Mouse (Mus musculus) intestine, embryonic 14.5 days (tissue): ENCODE results near the gene Mtmr11. TPM values are rescaled to one million over a fixed set of nuclear protein-coding genes. Genes with fewer than 3 reads are reported as not detected.
A peak's percentile ranks its signal among the peaks of the same experiment; 100 is the strongest.
"Not testable (repeated sequence)": the region's sequence is repeated elsewhere in the genome, so short reads cannot be mapped to it uniquely, and the experiment has no call there.

Experiments used
- ATAC-seq: fragments of 200-750 bp; cut with Nextera tagmentation; replicated peaks from 2 replicates; pipeline ENCODE4 v1.8.0; 2017; ENCODE audit warnings: low read depth, moderate number of reproducible peaks, moderate TSS enrichment, moderate library complexity; ENCODE audit not compliant: low FRiP score, low TSS enrichment
- DNase-seq: peaks from one replicate; pipeline ENCODE4 v3.0.0-alpha.2; 2018; ENCODE audit warnings: low spot score
- H3K27ac ChIP-seq: fragments of 300-500 bp; sonication (generic); 2 replicates; pipeline ENCODE4 v1.5.1; 2014; ENCODE audit warnings: low read depth, mild to moderate bottlenecking, control low read depth
- H3K27me3 ChIP-seq: fragments of 300-500 bp; sonication (generic); replicated peaks from 2 replicates; pipeline ENCODE4 v1.6.1; 2014; ENCODE audit warnings: low read length, control low read depth; ENCODE audit not compliant: control insufficient read depth, insufficient read depth
- H3K36me3 ChIP-seq: fragments of 300-500 bp; sonication (generic); 2 replicates; pipeline ENCODE4 v1.6.1; 2014; ENCODE audit warnings: low read length, control low read depth; ENCODE audit not compliant: control insufficient read depth, insufficient read depth
- H3K4me1 ChIP-seq: fragments of 300-500 bp; sonication (generic); replicated peaks from 2 replicates; pipeline ENCODE4 v1.6.1; 2014; ENCODE audit warnings: low read length, control low read depth, mixed read lengths; ENCODE audit not compliant: control insufficient read depth, insufficient read depth
- H3K4me2 ChIP-seq: fragments of 300-500 bp; sonication (generic); 2 replicates; pipeline ENCODE4 v1.6.1; 2014; ENCODE audit warnings: low read length
- H3K4me3 ChIP-seq: fragments of 300-500 bp; sonication (generic); 2 replicates; pipeline ENCODE4 v1.5.1; 2014; ENCODE audit warnings: low read depth, low read length, control low read depth, mixed read lengths
- H3K9ac ChIP-seq: fragments of 300-500 bp; sonication (generic); 2 replicates; pipeline ENCODE4 v1.6.1; 2014; ENCODE audit warnings: mild to moderate bottlenecking, low read length
- H3K9me3 ChIP-seq: fragments of 300-500 bp; sonication (generic); 2 replicates; pipeline ENCODE4 v1.6.1; 2016; ENCODE audit warnings: low read length, control low read depth; ENCODE audit not compliant: control insufficient read depth
- WGBS: fragments of 180-500 bp; shearing (Covaris S2); extraction: QIAGEN DNeasy Blood & Tissue Kit; methylation state at CpG from one replicate; pipeline ENCODE4 v1.1.7; 2014; 5-methylcytosine and 5-hydroxymethylcytosine counted together
- polyA plus RNA-seq: library from polyadenylated mRNA; unstranded; fragments of >200 nt; fragmentation: Nextera tagmentation; extraction: Ambion mirVana; gene quantifications from 2 replicates; pipeline ENCODE4 v1.2.1, GENCODE M21; 2014

The Mtmr11 gene
- polyA plus RNA-seq, 1 experiment from 2014 or later: 28.8 TPM

DNA sequence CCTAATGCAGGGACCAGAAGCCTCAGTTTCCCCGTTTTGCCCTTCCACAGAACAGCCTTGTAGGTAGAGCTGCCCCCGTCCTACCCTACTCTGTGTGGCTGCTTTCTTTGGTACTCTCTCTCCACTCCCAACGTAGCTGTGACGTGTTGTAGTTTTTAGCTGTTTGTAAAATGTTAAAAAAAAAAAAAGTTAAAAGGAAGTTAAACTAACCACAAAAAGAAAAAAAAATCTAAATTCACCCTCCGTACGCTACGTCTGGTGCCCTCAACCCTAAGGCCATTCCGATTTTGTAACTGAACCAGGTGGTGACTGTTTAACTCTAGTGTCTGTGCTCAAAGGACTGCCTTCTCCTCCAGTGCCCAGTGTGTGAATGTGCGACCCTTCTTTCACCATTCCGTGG is 33.2 kb downstream of the Mtmr11 start:
- Histone ChIP-seq H3K9ac (no peak overlapping the region), H3K4me3 (no peak overlapping the region), H3K4me1 (peaks cover 12% of the 10 kb centered on the region), H3K27me3 (no peaks in the 10 kb centered on the region), H3K36me3 (no peaks in the 10 kb centered on the region), H3K9me3 (no peaks in the 10 kb centered on the region), H3K4me2 (no peak overlapping the region), H3K27ac (no peak overlapping the region)
- no peak for ATAC-seq
- whole genome bisulfite sequencing: 90% methylated on average over 10 of the region's 10 CpGs
- no peak for DNase-seq

DNA sequence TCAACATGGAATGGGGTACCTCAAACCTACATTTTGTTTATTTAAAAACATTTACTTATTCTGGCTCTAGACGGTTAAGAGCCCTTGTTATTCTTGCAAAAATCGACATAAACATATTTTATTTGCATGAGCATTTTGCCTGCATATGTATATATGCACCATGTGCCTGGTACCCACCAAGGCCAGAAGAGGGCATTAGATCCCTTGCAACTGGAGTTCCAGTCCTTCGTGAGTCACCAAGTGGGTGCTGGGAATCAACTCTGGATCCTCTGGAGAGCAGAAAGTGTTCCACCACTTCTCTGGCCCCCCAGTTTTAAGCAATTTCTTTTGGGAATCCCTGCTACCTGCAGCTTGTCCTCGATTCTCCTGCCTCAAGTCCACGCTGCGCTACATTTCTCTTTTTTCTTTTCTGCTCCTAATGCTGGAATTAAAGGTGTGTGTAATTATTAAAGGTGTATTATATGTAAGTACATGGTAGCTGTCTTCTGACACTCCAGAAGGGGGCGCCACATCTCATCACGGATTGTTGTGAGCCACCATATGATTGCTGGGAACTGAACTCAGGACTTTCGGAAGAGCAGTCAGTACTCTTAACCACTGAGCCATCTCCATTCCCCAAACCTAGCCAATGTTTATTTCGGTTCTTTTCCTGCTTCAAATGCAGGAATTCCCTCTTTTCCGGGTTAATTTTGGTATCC is 34.0 kb downstream of the Mtmr11 start:
- Histone ChIP-seq H3K4me1 (peaks cover 12% of the 10 kb centered on the region), H3K27ac (no peak overlapping the region), H3K27me3 (no peaks in the 10 kb centered on the region), H3K9ac (no peak overlapping the region), H3K36me3 (no peaks in the 10 kb centered on the region), H3K9me3 (no peaks in the 10 kb centered on the region), H3K4me3 (0 out of 2 replicates have a peak overlapping the region, but pooled peaks have one; percentile 68), H3K4me2 (no peak overlapping the region)
- no peak for DNase-seq
- no peak for ATAC-seq
- 87% methylated on average over 11 of the region's 11 CpGs for WGBS

DNA sequence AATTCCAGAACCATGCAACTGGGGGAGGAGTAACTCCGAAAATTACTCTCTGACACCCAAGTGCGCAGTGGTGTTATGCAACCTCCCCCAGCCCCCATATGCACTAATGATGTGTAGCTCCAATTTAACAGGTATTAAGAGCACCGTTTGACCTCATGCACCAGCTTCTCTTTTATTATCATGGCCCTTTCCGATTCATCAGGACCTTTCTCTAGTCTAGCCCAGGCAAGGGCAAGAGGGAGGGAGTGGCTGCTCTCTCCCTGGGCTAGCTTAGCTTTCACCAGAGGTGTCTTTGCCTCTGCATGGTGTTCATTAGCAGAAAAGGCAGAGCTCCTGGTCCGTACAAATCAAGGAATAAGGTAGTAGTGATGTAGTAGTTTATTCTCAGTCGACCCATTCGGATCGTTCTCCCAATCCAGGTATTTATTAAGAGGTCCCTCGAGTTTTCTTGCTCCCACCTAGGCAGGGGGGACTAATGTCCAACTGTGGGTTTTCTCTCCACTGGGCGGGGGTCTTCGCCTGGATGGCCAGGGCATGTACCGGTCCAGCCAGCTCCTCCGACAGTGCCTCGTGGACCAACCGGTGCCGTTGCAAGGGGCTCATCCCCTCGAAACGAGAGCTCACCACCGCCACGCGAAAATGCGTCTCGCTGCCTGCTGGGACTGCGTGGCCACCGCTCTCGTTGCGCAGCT is 34.8 kb downstream of the Mtmr11 start:
- WGBS: 17% methylated on average over 27 of the region's 27 CpGs
- H3K27ac ChIP-seq: peak overlapping the region; percentile 97
- H3K4me1 ChIP-seq: peaks cover 12% of the 10 kb centered on the region
- H3K4me3 ChIP-seq: peak overlapping the region; percentile 68
- H3K27me3 ChIP-seq: no peaks in the 10 kb centered on the region
- no peaks in the 10 kb centered on the region for H3K9me3 ChIP-seq
- H3K9ac ChIP-seq: peak overlapping the region; percentile 93
- ATAC-seq: no peak; the same call in 1 of the 2 replicates
- H3K4me2 ChIP-seq: peak overlapping the region; percentile 88
- H3K36me3 ChIP-seq: no peaks in the 10 kb centered on the region
- DNase-seq: no peak

DNA sequence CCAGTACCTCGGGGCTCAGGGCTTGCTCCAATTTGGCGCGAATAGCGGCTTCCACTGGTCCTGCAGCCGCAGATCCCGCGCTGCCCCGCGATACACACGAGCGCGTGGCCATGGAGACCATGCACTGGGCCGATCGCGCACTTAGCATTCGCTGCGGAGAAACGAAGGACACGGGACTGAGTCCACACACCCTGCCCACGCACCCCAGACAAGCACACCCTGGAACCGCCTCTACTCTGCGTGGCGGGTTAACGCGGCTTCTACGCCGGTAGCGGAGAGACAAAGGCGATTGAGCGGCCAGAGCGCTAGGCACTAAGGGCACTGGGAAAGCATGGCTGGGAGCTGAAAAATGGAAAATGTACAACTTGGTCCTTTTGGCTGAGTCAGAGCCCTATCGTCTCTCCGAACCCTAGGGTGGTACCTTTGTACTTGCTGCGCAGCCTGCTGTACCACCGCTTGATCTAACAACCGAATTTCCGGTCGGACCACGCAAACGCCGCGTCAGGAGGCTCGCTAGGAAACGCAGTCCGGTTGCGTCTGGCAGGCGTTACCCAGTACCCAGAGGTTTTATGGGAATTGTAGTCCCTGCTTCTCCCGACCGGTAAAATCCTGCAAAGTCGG is 35.4 kb downstream of the Mtmr11 start:
- Histone ChIP-seq H3K9me3 (no peaks in the 10 kb centered on the region), H3K36me3 (no peaks in the 10 kb centered on the region), H3K4me1 (peaks cover 12% of the 10 kb centered on the region), H3K9ac (peak overlapping the region; percentile 93), H3K4me2 (peak overlapping the region; percentile 88), H3K4me3 (peak overlapping the region; percentile 68), H3K27ac (peak overlapping the region; percentile 97), H3K27me3 (no peaks in the 10 kb centered on the region)
- under 1% methylated on average over 50 of the region's 50 CpGs for WGBS
- DNase-seq (peak; percentile 89), ATAC-seq (peak; percentile 91)

DNA sequence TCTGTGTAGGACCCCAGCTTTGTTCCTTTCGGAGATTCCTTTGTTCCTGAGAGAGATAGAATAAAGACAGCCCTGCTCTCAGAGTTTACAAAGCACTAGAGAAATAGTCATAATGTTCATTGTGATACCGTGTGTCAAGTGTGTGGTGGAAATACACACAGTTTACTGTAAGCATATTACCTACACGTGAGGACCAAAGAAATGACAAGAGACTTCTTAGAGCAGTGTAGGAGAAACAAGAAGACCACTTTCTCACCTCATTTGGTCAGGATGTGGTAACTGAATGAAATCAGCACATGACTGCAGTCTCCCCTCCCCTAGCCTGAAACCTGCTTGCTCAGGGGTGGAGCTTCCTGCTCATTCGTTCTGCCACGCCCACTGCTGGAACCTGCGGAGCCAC is 36.4 kb downstream of the Mtmr11 start:
- Histone ChIP-seq H3K4me3 (peak overlapping the region; percentile 68), H3K36me3 (no peaks in the 10 kb centered on the region), H3K9me3 (no peaks in the 10 kb centered on the region), H3K4me2 (peak overlapping the region; percentile 88), H3K4me1 (peaks cover 12% of the 10 kb centered on the region), H3K9ac (peak overlapping the region; percentile 41), H3K27me3 (no peaks in the 10 kb centered on the region), H3K27ac (peak overlapping the region; percentile 54)
- ATAC-seq: peak; percentile 34
- DNase-seq: no peak
- 5% methylated on average over 6 of the region's 6 CpGs for WGBS

DNA sequence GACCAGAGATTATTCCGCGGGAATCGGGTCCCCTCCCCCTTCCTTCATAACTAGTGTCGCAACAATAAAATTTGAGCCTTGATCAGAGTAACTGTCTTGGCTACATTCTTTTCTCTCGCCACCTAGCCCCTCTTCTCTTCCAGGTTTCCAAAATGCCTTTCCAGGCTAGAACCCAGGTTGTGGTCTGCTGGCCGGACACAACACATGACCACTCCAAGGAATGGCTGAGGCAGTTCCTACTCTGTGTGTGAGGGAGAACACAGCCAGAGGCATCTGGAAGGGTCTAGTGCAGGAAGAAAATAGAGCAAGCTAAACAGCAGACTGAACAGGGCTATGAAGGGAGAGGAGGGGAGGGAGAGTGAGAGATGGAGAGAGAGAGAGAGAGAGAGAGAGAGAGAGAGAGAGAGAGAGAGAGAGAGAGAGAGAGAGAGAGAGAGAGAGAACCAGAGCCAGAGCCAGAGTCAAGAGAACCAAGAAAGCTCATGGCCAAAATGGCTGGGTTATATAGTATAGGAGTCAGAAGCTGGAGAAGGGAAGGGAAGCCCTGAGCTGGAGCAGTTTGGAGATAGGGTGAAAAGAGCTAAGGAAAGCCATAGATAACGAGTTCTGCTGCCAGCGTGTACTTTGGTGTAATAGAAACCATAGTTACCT is 36.9 kb downstream of the Mtmr11 start:
- 35% methylated on average over 5 of the region's 8 CpGs for WGBS
- Histone ChIP-seq H3K4me2 (peak overlapping the region; percentile 88), H3K4me1 (peaks cover 12% of the 10 kb centered on the region)
- ATAC-seq, H3K9me3 ChIP-seq, H3K36me3 ChIP-seq, H3K9ac ChIP-seq, DNase-seq, H3K27ac ChIP-seq, H3K4me3 ChIP-seq, H3K27me3 ChIP-seq: not testable (repeated sequence)

DNA sequence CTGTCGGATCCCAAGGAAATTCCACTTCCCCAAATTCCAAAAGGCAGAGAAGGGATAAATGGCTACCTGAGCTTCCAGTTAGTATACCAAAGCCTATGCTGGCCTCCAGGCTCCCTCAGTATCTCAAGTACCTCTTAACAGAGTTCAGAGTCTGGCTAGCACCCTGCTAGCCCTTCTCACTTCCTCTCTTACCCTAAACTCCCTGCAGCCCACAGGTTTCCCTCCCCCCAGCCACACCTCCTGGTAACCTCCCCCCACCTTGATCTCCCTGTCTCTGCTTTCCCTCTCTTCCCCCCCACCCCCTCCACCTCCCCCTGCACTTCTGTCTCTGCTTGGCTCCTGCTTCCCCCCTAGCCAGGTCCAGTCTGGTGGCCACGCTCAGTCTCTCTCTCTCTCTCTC is 37.9 kb downstream of the Mtmr11 start:
- Histone ChIP-seq H3K4me3 (no peak overlapping the region), H3K9me3 (no peaks in the 10 kb centered on the region), H3K27me3 (no peaks in the 10 kb centered on the region), H3K4me1 (peaks cover 12% of the 10 kb centered on the region), H3K9ac (no peak overlapping the region), H3K4me2 (no peak overlapping the region), H3K27ac (no peak overlapping the region), H3K36me3 (no peaks in the 10 kb centered on the region)
- 49% methylated on average over 2 of the region's 2 CpGs for whole genome bisulfite sequencing
- ATAC-seq: no peak
- no peak for DNase-seq

DNA sequence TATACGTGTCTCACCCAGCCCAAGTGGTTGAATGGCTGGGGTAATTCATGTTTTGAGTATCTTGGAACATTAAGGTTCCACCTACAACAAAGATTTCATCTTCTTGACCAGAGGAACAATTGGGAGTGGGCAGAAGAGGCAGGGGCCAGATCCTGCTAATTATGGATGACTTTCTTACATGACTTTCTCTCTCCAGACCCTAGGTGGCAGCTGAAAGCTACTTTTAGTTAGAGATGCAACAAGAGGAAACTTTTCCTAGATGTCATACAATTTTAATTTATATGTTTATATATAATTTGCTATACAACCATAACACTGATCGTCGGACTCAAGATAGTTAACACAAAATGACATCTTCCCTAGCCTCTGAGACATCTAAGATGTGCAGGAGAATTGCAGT is 46.0 kb downstream of the Mtmr11 start:
- Histone ChIP-seq H3K9ac (no peak overlapping the region), H3K36me3 (no peaks in the 10 kb centered on the region), H3K4me2 (no peak overlapping the region), H3K4me3 (no peak overlapping the region), H3K9me3 (no peaks in the 10 kb centered on the region), H3K27me3 (no peaks in the 10 kb centered on the region), H3K4me1 (no peaks in the 10 kb centered on the region), H3K27ac (no peak overlapping the region)
- DNase-seq: no peak
- WGBS: 72% methylated on average over 3 of the region's 3 CpGs
- ATAC-seq: no peak
